Mouse (Mus musculus): Measurements from ENCODE around the gene Rprd2. TPM values are rescaled to one million over a fixed set of nuclear protein-coding genes. Genes with fewer than 3 reads are reported as not detected.

Rprd2 gene
- total and polyA plus RNA-seq, 3 experiments, result 8.4 to 16.2 (median 12.5) TPM

- no peaks in the 10 kb centered on the region for H3K79me2 ChIP-seq (replicated peaks; ENCODE audit: control insufficient read depth, extremely low read depth, insufficient read depth, poor library complexity, severe bottlenecking)
- in situ Hi-C loops (cut with MboI; ENCODE audit: low pct_ligation_motif_present, low pct_unique_long_range_greater_than_20kb, low sequenced_read_pairs) (loop anchor here (25.0 kb wide), 1 partner anchor 248 kb away; no protein-coding TSS in a partner anchor), dilution Hi-C loops (cut with MboI; ENCODE audit: extremely low pct_ligation_motif_present, extremely low pct_unique_long_range_greater_than_20kb, low sequenced_read_pairs) (no loop called here)
- TF ChIP-seq MAZ (IDR thresholded peaks at IDR 0.05; ENCODE audit: low read depth, low read length), result no peak
- TF ChIP-seq ETS1 (conservative IDR thresholded peaks at IDR 0.05; ENCODE audit: low read depth, low read length), result no peak
- TF ChIP-seq CTCF (conservative IDR thresholded peaks at IDR 0.05 in 1 of 2, IDR thresholded peaks at IDR 0.05 in 1 of 2; ENCODE audit: low read depth in 2 of 2, low read length in 2 of 2), result no peak
- TF ChIP-seq JUND (conservative IDR thresholded peaks at IDR 0.05; ENCODE audit: low read depth, low read length), result no peak
- no peak for TF ChIP-seq CHD1 (IDR thresholded peaks at IDR 0.05; ENCODE audit: low read depth, low read length)
- TF ChIP-seq MAX (IDR thresholded peaks at IDR 0.05; ENCODE audit: low read length), result no peak
- no peak for TF ChIP-seq BHLHE40 (IDR thresholded peaks at IDR 0.05; ENCODE audit: low read depth, low read length)
- TF ChIP-seq ZC3H11A (IDR thresholded peaks at IDR 0.05; ENCODE audit: low read depth, low read length), result no peak
- no peak for TF ChIP-seq MEF2A (IDR thresholded peaks at IDR 0.05; ENCODE audit: borderline replicate concordance, low read depth, low read length)
- TF ChIP-seq ELF1 (IDR thresholded peaks at IDR 0.05; ENCODE audit: low read depth, low read length), result no peak
- TF ChIP-seq MAFK (IDR thresholded peaks at IDR 0.05; ENCODE audit: insufficient replicate concordance, low read length), result no peak
- H3K4me1 ChIP-seq (ENCODE audit: control insufficient read depth in 1 of 2, insufficient read depth in 2 of 2), result peaks cover 8 to 22% of the 10 kb centered on the region in 2 experiments; a peak in 3 of 4 replicates
- no peak within 1 kb of the TSS for H3K27ac ChIP-seq (ENCODE audit: insufficient read depth, low read depth)
- DNase-seq (ENCODE audit: extremely low read depth), result no peak
- H3K9ac ChIP-seq (ENCODE audit: insufficient read depth, low read depth), result no peak within 1 kb of the TSS
- no peaks in the 10 kb centered on the region for H3K27me3 ChIP-seq (replicated peaks)
- H3K4me2 ChIP-seq (ENCODE audit: insufficient read depth, low read depth, poor library complexity, severe bottlenecking), result no peak within 1 kb of the TSS
- no peak within 1 kb of the TSS for H3K4me3 ChIP-seq (replicated peaks in 1 of 3; ENCODE audit: low read depth in 2 of 3, low read length in 2 of 3, poor library complexity in 1 of 3)
- H3K36me3 ChIP-seq (replicated peaks in 1 of 2; ENCODE audit: control insufficient read depth in 1 of 2, insufficient read depth in 1 of 2, low read length in 1 of 2), result peaks cover 12 to 30% of the 10 kb centered on the region in 2 experiments
- H3K9me3 ChIP-seq (replicated peaks; ENCODE audit: low read length), result no peaks in the 10 kb centered on the region
Observed at GRCm38 (mm10) chr3:95760106-95760505, 58.6 kb downstream of the Rprd2 start, which contains the start of gene Tars2. Gene Tars2, minus strand, starts transcription at chr3:95760206.

DNA sequence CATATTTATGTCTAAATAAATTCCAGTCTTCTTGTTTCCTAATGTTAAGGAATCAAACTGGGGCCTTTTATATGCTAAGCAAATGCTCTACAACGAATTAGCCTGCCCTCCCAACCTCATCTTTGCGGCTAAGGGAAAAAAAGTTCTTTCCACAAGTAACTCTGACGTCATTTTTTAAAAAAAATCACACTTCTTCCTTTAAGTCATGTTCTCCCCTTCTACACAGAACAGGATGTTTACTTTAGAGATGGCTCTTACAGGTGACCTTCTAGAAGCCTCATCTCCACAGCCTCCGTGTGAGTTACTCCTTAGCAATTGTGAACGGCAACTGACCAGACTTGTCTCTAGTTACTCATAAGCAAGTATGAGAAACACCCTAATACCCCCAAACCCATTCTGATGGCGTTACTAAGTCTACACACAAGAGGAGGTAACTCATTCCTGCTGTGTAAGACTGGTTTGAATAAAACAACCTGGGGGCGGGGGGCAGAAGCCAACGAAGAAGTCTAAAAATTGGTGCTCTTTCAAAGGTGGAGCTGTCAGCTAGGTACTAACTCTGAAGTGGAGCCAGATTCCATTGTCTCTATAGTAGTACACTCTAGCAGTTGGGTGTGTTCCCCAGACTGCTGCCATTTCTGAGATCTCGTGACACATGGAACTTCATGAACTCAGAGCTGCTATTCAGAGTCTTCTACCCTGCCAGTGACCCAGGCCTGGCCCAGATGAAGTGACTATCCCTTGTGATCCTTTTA lies 60.0 kb downstream of the Rprd2 start:
- H3K27me3 ChIP-seq (replicated peaks), result no peaks in the 10 kb centered on the region
- no peaks in the 10 kb centered on the region for H3K9me3 ChIP-seq (replicated peaks; ENCODE audit: low read length)
- peak; percentile 62 for TF ChIP-seq JUN (IDR thresholded peaks at IDR 0.05; ENCODE audit: insufficient read depth, low read depth, low read length)
- no peak for TF ChIP-seq CHD2 (IDR thresholded peaks at IDR 0.05; ENCODE audit: low read length)
- TF ChIP-seq ZMIZ1 (IDR thresholded peaks at IDR 0.05; ENCODE audit: low read depth, low read length), result no peak
- peak; percentile 63 for TF ChIP-seq JUND (conservative IDR thresholded peaks at IDR 0.05; ENCODE audit: low read depth, low read length)
- TF ChIP-seq NRF1 (IDR thresholded peaks at IDR 0.05; ENCODE audit: low read depth, low read length), result no peak
- TF ChIP-seq ZNF384 (IDR thresholded peaks at IDR 0.05; ENCODE audit: low read depth, low read length), result peak; percentile 94
- TF ChIP-seq POLR2AphosphoS2 (IDR thresholded peaks at IDR 0.05; ENCODE audit: low read depth, low read length), result no peak; the same call in 1 of the 2 replicates
- no peak for TF ChIP-seq BHLHE40 (IDR thresholded peaks at IDR 0.05; ENCODE audit: low read depth, low read length)
- TF ChIP-seq USF1 (IDR thresholded peaks at IDR 0.05; ENCODE audit: low read depth, low read length), result no peak
- TF ChIP-seq TBP (conservative IDR thresholded peaks at IDR 0.05; ENCODE audit: low read depth, low read length), result no peak
- no peak for TF ChIP-seq POLR2A (IDR thresholded peaks at IDR 0.05; ENCODE audit: low read depth, low read length)
- TF ChIP-seq MXI1 (IDR thresholded peaks at IDR 0.05; ENCODE audit: low read depth, low read length), result no peak
- TF ChIP-seq MEF2A (IDR thresholded peaks at IDR 0.05; ENCODE audit: borderline replicate concordance, low read depth, low read length), result peak; percentile 42; the same call in 1 of the 2 replicates
- TF ChIP-seq PAX5 (IDR thresholded peaks at IDR 0.05; ENCODE audit: low read length), result no peak
- no peak for TF ChIP-seq USF2 (conservative IDR thresholded peaks at IDR 0.05; ENCODE audit: low read depth, low read length)
- TF ChIP-seq KAT2A (IDR thresholded peaks at IDR 0.05; ENCODE audit: insufficient replicate concordance, low read length), result no peak
- no peak for TF ChIP-seq SIN3A (IDR thresholded peaks at IDR 0.05; ENCODE audit: low read length)
- no peak for TF ChIP-seq UBTF (IDR thresholded peaks at IDR 0.05; ENCODE audit: low read depth, low read length)
- TF ChIP-seq ELF1 (IDR thresholded peaks at IDR 0.05; ENCODE audit: low read depth, low read length), result no peak
- TF ChIP-seq NELFE (IDR thresholded peaks at IDR 0.05; ENCODE audit: low read depth, low read length), result no peak
- no peak for TF ChIP-seq RAD21 (IDR thresholded peaks at IDR 0.05; ENCODE audit: low read depth, low read length)
- no peak for TF ChIP-seq CTCF (conservative IDR thresholded peaks at IDR 0.05 in 1 of 2, IDR thresholded peaks at IDR 0.05 in 1 of 2; ENCODE audit: low read depth in 2 of 2, low read length in 2 of 2)
- no peak for TF ChIP-seq ZC3H11A (IDR thresholded peaks at IDR 0.05; ENCODE audit: low read depth, low read length)
- TF ChIP-seq EP300 (IDR thresholded peaks at IDR 0.05; ENCODE audit: low read length), result no peak
- TF ChIP-seq HCFC1 (IDR thresholded peaks at IDR 0.05; ENCODE audit: low read depth, low read length), result no peak
- peaks cover 8% of the 10 kb centered on the region for H3K79me2 ChIP-seq (replicated peaks; ENCODE audit: control insufficient read depth, extremely low read depth, insufficient read depth, poor library complexity, severe bottlenecking)
- H3K36me3 ChIP-seq (replicated peaks in 1 of 2; ENCODE audit: control insufficient read depth in 1 of 2, insufficient read depth in 1 of 2, low read length in 1 of 2), result peaks cover under 1 to 16% of the 10 kb centered on the region in 2 experiments
- no peak for DNase-seq (ENCODE audit: extremely low read depth)
- H3K9ac ChIP-seq (ENCODE audit: insufficient read depth, low read depth), result no peak overlapping the region
- H3K4me2 ChIP-seq (ENCODE audit: insufficient read depth, low read depth, poor library complexity, severe bottlenecking), result no peak overlapping the region
- H3K27ac ChIP-seq (ENCODE audit: insufficient read depth, low read depth), result no peak overlapping the region
- dilution Hi-C loops (cut with MboI; ENCODE audit: extremely low pct_ligation_motif_present, extremely low pct_unique_long_range_greater_than_20kb, low sequenced_read_pairs) (no loop called here), in situ Hi-C loops (cut with MboI; ENCODE audit: low pct_ligation_motif_present, low pct_unique_long_range_greater_than_20kb, low sequenced_read_pairs) (loop anchor here (25.0 kb wide), 1 partner anchor 246 kb away; no protein-coding TSS in a partner anchor)
- H3K4me3 ChIP-seq (replicated peaks in 1 of 3; ENCODE audit: low read depth in 2 of 3, low read length in 2 of 3, poor library complexity in 1 of 3), result no peak overlapping the region
- peaks cover 8 to 23% of the 10 kb centered on the region in 2 experiments; a peak in 3 of 4 replicates for H3K4me1 ChIP-seq (ENCODE audit: control insufficient read depth in 1 of 2, insufficient read depth in 2 of 2)

Data from CH12.LX (cell line).